Mouse (Mus musculus) hindbrain, embryonic 14.5 days (tissue): ENCODE results near the gene Itgb5. TPM values are rescaled to one million over a fixed set of nuclear protein-coding genes. Genes with fewer than 3 reads are reported as not detected.

Source experiments
- ATAC-seq: fragments of 200-750 bp; cut with Nextera tagmentation; 2 replicates; pipeline ENCODE4 v1.8.0; 2017; ENCODE audit warnings: moderate number of reproducible peaks, mild to moderate bottlenecking, moderate TSS enrichment, moderate library complexity; ENCODE audit not compliant: low FRiP score
- DNase-seq: peaks from one replicate; pipeline ENCODE4 v3.0.0-alpha.2; 2015; ENCODE audit warnings: low spot score
- H3K27ac ChIP-seq: fragments of 300-500 bp; sonication (generic); 2 replicates; pipeline ENCODE4 v1.5.1; 2014; ENCODE audit warnings: mild to moderate bottlenecking, moderate library complexity
- H3K27me3 ChIP-seq: fragments of 300-500 bp; sonication (generic); 2 replicates; pipeline ENCODE4 v1.6.1; 2014; ENCODE audit warnings: mild to moderate bottlenecking, low read length, mixed read lengths; ENCODE audit not compliant: control insufficient read depth, insufficient read depth
- H3K36me3 ChIP-seq: fragments of 300-500 bp; sonication (generic); replicated peaks from 2 replicates; pipeline ENCODE4 v1.6.1; 2014; ENCODE audit not compliant: control insufficient read depth, insufficient read depth
- H3K4me1 ChIP-seq: fragments of 300-500 bp; sonication (generic); replicated peaks from 2 replicates; pipeline ENCODE4 v1.6.1; 2014; ENCODE audit warnings: antibody characterized with exemption, low read length, mixed read lengths; ENCODE audit not compliant: control insufficient read depth, insufficient read depth
- H3K4me2 ChIP-seq: fragments of 300-500 bp; sonication (generic); replicated peaks from 2 replicates; pipeline ENCODE4 v1.6.1; 2014; ENCODE audit warnings: mild to moderate bottlenecking, moderate library complexity
- H3K4me3 ChIP-seq: fragments of 300-500 bp; sonication (generic); replicated peaks from 2 replicates; pipeline ENCODE4 v1.5.1; 2014; ENCODE audit warnings: mild to moderate bottlenecking, low read length
- H3K9ac ChIP-seq: fragments of 300-500 bp; sonication (generic); 2 replicates; pipeline ENCODE4 v1.6.1; 2014
- H3K9me3 ChIP-seq: fragments of 300-500 bp; sonication (generic); 2 replicates; pipeline ENCODE4 v1.6.1; 2016; ENCODE audit warnings: low read length; ENCODE audit not compliant: control insufficient read depth
- WGBS: fragments of 180-500 bp; shearing (Covaris S2); extraction: QIAGEN DNeasy Blood & Tissue Kit; methylation state at CpG from one replicate; pipeline ENCODE4 v1.1.7; 2014; 5-methylcytosine and 5-hydroxymethylcytosine counted together
- polyA plus RNA-seq: library from polyadenylated mRNA; unstranded; fragments of >200 nt; fragmentation: Nextera tagmentation; extraction: Ambion mirVana; gene quantifications from 2 replicates; pipeline ENCODE4 v1.2.1, GENCODE M21; 2014

The Itgb5 gene
- polyA plus RNA-seq = 27.1 and 27.2 TPM in 2 replicates

- H3K27me3 ChIP-seq = peaks cover 50% of the 10 kb centered on the region
- no peak for DNase-seq
These were observed at the start of gene Itgb5 for GRCm38 (mm10) chr16:33829301-33829831. Gene Itgb5, plus strand, starts transcription at chr16:33829665.

GRCm38 (mm10) chr16:33781789-33782728, 47.4 kb upstream of the Itgb5 start:
- 69% methylated on average over 5 of the region's 5 CpGs for WGBS

More at GRCm38 (mm10) chr16:33829301-33829831, at the start of gene Itgb5:
- Histone ChIP-seq H3K4me2 (peak within 1 kb of the TSS; percentile 99), H3K4me3 (peak within 1 kb of the TSS; percentile 65), H3K27ac (peak within 1 kb of the TSS; percentile 51), H3K4me1 (peaks cover 21% of the 10 kb centered on the region; the same call in 1 of the 2 replicates), H3K9ac (peak within 1 kb of the TSS; percentile 67), H3K9me3 (no peaks in the 10 kb centered on the region), H3K36me3 (no peaks in the 10 kb centered on the region)
- peak; percentile 67; the same call in 1 of the 2 replicates for ATAC-seq
- WGBS = under 1% methylated on average over 40 of the region's 43 CpGs

DNA sequence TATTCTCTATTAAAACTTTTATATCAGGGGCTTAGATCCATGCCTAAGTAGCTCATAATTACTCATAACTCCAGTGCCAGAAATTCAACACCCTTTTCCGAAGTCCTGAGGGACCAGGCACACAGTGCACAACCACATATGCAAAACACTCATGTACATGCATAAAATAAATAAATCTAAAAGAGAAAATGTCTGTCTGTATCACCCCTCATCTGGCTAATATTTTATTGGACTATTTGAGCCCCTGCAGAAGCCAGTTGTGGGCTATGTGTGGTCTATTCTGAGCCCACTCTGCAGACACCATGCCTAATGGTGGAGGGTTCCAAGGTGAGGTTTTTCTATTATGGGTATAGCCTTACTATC, 46.8 kb upstream of the Itgb5 start:
- WGBS = 97% methylated on average over 1 of the region's 1 CpGs
- H3K4me3 ChIP-seq = no peak overlapping the region
- no peaks in the 10 kb centered on the region for H3K9me3 ChIP-seq
- no peaks in the 10 kb centered on the region for H3K27me3 ChIP-seq
- H3K4me1 ChIP-seq = no peaks in the 10 kb centered on the region
- no peak overlapping the region for H3K27ac ChIP-seq
- H3K9ac ChIP-seq = no peak overlapping the region
- DNase-seq (no peak), ATAC-seq (no peak)
- no peaks in the 10 kb centered on the region for H3K36me3 ChIP-seq
- no peak overlapping the region for H3K4me2 ChIP-seq

More at GRCm38 (mm10) chr16:33781789-33782728, 47.4 kb upstream of the Itgb5 start:
- Histone ChIP-seq H3K27ac (no peak overlapping the region), H3K27me3 (no peaks in the 10 kb centered on the region), H3K9ac (no peak overlapping the region), H3K4me3 (no peak overlapping the region), H3K4me1 (no peaks in the 10 kb centered on the region), H3K9me3 (no peaks in the 10 kb centered on the region), H3K36me3 (no peaks in the 10 kb centered on the region), H3K4me2 (no peak overlapping the region)
- no peak for DNase-seq
- ATAC-seq = no peak

DNA sequence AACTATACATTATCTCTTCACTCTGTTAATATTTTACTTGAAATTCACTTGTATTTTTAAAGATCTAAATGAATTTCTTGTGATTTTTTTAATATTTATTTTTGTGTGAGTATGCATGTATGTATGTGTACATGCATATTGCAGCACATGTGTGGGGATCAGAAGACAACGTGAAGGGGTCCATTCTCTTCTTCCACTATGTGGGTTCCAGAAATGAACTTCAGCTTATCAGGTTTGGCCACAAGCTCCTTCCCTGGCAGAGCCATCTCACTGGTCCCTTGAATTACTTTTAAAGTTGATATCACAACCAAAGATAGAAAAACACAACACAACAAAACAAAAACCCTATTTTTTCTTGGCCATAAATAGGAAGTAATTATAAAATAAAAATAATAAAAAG, 44.9 kb upstream of the Itgb5 start:
- 88% methylated on average over 1 of the region's 1 CpGs for WGBS
- no peaks in the 10 kb centered on the region for H3K9me3 ChIP-seq
- no peaks in the 10 kb centered on the region for H3K4me1 ChIP-seq
- no peak overlapping the region for H3K4me2 ChIP-seq
- DNase-seq = no peak
- H3K9ac ChIP-seq = no peak overlapping the region
- no peaks in the 10 kb centered on the region for H3K36me3 ChIP-seq
- no peak overlapping the region for H3K27ac ChIP-seq
- no peak for ATAC-seq
- no peak overlapping the region for H3K4me3 ChIP-seq
- H3K27me3 ChIP-seq = no peaks in the 10 kb centered on the region

- no peak overlapping the region for H3K9ac ChIP-seq
- H3K36me3 ChIP-seq = no peaks in the 10 kb centered on the region
- DNase-seq = no peak
- no peaks in the 10 kb centered on the region for H3K9me3 ChIP-seq
- no peaks in the 10 kb centered on the region for H3K4me1 ChIP-seq
- ATAC-seq = no peak
- H3K27ac ChIP-seq = no peak overlapping the region
- no peaks in the 10 kb centered on the region for H3K27me3 ChIP-seq
- no peak overlapping the region for H3K4me3 ChIP-seq
- 83% methylated on average over 8 of the region's 8 CpGs for WGBS
- H3K4me2 ChIP-seq = no peak overlapping the region
These were observed 44.3 kb upstream of the Itgb5 start for GRCm38 (mm10) chr16:33785092-33785704.

DNA sequence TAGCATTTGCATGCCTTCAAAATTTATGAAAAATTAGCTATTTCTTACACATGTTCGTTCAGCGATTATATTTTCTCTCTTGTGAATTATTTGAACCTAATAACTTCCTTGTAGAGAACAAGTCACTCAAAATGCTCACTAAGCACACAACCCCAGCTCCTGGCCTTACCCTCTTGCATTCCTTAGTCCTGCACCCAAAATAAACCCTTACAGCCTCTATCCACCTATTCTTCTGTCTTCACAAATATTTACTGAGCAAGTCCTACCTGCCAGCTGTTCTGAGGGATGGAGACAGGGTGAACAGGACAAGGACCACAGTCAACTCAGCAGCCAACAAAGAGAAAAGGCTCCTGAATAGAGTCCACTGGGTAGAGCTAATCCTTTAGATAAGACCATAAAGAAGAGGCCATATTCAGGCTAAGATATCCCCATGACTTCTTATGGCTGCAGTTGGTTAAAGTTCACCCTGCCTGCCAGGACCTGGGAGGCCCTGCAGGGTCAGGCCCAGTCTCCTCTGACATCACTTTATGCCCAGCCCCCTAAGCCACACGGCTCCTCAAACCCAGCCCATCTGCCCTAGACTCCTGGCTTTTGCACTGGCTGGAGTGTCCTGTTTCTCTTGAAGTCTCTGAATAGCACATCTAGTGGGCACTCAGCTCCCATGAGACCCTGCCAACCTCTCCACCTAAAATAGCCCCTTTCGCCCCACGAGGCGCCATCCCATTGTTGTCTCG, 42.6 kb upstream of the Itgb5 start:
- 80% methylated on average over 7 of the region's 7 CpGs for WGBS
- H3K36me3 ChIP-seq = no peaks in the 10 kb centered on the region
- no peaks in the 10 kb centered on the region for H3K27me3 ChIP-seq
- no peak overlapping the region for H3K4me3 ChIP-seq
- no peaks in the 10 kb centered on the region for H3K4me1 ChIP-seq
- H3K27ac ChIP-seq = no peak overlapping the region
- no peaks in the 10 kb centered on the region for H3K9me3 ChIP-seq
- no peak for DNase-seq
- no peak overlapping the region for H3K4me2 ChIP-seq
- no peak for ATAC-seq
- no peak overlapping the region for H3K9ac ChIP-seq

- Histone ChIP-seq H3K36me3 (no peaks in the 10 kb centered on the region), H3K27ac (no peak within 1 kb of the TSS), H3K9me3 (no peaks in the 10 kb centered on the region), H3K27me3 (no peaks in the 10 kb centered on the region), H3K9ac (no peak within 1 kb of the TSS), H3K4me1 (no peaks in the 10 kb centered on the region), H3K4me2 (no peak within 1 kb of the TSS), H3K4me3 (no peak within 1 kb of the TSS)
- ATAC-seq = no peak
- WGBS = 90% methylated on average over 10 of the region's 10 CpGs
- no peak for DNase-seq
These were observed 35.3 kb upstream of the Itgb5 start, which contains the start of gene Muc13 for GRCm38 (mm10) chr16:33793846-33794791. Gene Muc13, plus strand, starts transcription at chr16:33794037.

DNA sequence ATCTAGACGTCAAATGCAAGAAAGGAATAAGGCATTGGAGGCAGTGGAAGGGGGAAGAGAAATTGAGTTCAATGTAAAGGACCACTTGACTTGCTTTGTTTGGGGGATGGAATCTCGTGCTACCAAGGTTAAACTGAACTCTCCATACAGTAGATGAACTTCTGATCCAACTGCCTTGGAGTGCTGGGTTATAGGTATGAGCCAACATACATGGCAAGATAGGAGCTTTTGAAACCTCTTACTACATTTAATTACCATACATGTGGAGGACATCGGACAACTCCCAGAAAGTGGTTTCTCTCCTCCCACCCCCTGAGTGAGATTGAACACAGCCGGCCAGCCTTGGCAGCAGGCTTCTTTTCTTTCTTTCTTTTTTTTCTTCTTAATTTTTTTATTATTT, 34.4 kb upstream of the Itgb5 start:
- Histone ChIP-seq H3K4me1 (no peaks in the 10 kb centered on the region), H3K36me3 (no peaks in the 10 kb centered on the region), H3K27me3 (no peaks in the 10 kb centered on the region), H3K27ac (no peak overlapping the region), H3K4me2 (no peak overlapping the region), H3K9ac (no peak overlapping the region), H3K9me3 (no peaks in the 10 kb centered on the region), H3K4me3 (no peak overlapping the region)
- 86% methylated on average over 4 of the region's 4 CpGs for WGBS
- DNase-seq (no peak), ATAC-seq (no peak)
